Mouse (Mus musculus) cerebellum, postnatal 36 days (tissue): ENCODE results near the gene Glb1.

Experiments
- DNase-seq, 2 experiments: peaks; one replicate each; pipeline ENCODE4 v3.0.0; 2021 to 2022; ENCODE audit warnings: mixed read lengths in 2 of 2

Glb1 gene

DNA sequence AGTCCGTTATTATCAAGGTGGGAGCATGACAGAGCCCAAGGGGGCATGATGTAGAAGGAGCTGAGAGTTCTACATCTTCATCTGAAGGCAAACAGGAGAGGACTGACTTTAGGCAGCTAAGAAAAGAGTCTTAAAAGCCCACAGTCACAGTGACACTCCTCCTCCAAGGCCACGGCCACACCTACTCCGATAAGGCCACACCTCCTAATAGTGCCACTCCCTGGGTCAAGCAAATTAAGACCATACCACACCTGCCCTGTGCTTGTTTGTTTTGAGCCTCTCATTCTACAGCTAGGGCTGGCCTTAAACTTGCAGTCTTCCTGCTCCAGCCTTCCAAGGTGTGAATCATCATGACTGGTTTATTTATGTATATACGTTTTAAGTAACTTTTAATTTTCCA is 5.6 kb upstream of the Glb1 start:
- no peak for DNase-seq

DNA sequence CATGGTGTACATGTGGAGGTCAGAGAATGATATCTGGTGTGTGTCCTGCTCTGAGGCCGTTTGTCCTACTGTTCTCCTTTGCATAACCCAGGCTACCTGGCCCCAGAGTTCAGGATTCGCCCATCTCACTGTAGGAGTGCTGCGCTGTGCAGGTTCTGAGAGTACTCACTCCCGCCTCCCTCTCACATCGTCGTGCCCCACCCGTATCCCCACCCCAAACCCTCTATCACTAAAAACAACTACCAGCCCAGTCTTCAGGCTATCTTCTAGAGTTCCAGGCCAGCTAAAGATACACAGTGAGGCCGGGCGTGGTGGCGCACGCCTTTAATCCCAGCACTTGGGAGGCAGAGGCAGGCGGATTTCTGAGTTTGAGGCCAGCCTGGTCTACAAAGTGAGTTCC is 1.2 kb upstream of the Glb1 start:
- DNase-seq, result no peak

DNA sequence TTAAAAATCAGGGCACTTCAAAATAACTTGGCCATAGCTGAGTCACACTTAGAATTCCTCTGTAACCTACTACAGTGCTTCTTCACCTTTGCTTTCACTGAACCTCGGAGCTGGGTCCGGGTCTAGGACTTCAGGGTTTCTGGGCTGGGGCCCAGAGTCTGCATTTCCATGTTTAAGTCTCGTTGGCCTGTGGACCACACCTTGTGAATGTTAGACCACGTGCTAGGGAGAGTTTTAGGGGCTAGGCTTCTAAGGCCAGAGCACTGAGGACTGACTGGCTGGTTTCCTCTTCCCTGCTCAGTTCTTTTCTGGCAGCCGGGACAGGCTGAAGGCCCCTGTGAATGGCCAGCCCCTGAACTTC is 308 bp upstream of the Glb1 start:
- no peak for DNase-seq

DNA sequence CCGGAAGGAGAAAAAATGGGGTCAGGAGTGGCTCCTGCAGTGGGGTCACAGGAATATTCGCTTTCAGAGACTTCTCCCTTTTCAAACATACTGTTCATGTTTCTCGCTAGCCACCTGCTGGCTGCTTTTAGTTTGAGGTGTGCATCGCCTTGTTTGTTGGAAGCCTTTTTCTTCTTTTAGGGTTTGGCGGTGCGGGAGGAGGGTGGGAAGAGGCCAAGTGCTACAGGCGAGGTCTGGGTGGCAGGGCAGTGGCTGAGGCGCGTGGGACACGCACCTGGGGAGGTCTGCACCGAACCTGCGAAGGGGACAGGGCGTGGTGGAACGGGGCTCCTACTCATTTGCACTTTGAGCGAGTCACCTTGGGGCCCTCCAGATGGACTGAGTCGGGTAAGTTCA is 807 bp downstream of the Glb1 start:
- DNase-seq, result no peak

DNA sequence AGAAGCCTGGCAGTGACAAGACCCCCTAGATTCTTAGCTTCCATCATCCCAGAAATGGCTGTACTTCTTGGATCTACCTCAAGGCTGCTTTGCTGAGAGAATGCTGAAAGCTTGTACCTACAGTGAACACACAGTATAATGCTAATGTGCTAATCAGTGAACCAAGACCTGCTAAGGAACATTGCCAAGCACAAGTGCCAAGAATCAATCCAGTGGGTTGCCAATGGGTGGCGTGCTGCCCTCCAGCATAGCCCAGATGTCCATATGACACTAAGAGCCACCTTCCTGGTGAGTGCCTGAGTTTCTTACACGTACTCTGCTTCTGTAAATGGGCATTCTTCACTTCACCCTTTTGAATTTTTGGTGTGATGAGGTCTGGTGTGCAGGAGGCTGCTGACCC is 6.8 kb downstream of the Glb1 start:
- no peak for DNase-seq

DNA sequence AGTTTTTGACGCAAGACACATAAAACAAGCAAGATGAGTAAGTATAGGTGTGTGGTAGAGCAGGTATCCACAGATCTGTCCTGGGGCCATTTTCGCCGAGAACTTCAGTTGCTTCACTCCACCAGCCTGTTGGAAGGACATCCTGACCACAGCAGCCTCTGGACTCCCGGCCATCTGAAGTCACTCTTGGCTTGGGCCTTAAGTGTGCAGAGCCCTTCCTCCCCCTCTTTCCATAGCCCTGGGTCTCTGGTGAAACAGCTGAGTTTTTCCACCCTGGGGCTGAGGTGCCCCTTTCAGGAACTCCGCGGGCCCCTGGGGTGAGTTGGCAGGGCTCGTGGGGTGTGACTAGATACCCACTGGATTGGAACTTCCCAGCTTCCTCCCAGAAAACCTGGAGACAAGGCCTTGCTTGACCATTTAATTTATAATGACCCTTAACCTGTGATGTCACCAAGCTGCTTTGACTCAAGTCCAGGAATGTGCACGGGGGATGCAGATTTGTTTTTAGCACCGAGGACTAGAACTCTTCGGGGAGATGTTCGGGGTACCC is 9.5 kb downstream of the Glb1 start:
- no peak for DNase-seq

DNA sequence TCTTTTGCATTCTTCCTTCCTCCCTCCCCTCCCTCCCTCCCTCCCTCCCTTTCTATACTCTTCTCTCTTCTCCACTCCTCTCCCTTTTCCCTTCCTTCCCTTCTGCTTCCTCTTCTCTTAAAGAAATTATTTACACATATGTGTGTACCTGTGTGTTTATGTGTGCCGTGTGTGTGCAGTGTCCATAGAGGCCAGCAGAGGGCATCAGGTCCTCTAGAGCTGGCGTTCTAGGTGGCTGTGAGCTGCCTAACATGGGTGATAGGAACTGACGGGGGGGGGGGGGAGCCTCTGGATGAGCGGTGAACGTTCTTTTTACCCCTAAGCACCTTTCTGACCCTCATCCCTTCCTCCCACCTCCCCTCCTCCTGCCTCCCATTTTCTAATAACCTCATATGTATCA is 10.4 kb downstream of the Glb1 start:
- DNase-seq, result no peak

DNA sequence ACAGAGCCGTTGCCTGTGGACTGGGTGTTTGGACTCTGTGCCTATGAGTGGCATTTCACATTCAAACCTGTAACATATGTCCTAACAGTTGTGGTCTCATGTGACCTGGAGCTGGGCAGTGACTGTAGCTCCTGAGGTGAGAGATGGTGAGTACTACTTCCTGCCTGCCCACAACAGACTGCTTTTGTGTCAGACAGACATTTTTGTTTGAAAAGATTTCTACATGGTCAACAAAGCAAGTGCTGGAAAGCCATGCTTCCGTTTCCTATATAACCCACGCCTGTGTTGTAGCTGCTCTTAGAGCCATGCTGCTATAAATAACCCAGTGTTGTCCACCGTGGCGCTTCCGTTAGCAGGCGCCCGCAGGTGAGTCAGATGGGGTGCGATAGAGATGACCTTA is 11.5 kb downstream of the Glb1 start:
- no peak for DNase-seq

DNA sequence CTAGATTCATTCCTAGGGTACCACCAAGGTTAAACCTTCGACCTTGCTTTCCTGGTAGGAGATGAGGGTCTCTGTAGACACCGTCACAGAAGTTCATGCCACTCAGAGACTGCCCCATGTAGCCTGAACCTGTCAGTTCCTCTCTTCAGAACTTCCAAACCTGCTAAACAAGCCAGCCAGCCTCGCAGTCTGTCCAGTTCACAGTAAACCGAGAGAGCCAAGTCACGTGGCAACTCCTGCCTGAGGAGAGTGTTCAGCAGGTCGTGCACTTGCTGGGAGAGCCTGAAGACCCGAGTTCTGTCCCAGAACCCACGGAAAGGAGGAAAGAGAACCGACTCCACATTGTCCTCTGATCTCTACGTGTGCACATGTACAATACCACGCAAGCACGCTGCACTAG is 13.0 kb downstream of the Glb1 start:
- DNase-seq, result no peak

DNA sequence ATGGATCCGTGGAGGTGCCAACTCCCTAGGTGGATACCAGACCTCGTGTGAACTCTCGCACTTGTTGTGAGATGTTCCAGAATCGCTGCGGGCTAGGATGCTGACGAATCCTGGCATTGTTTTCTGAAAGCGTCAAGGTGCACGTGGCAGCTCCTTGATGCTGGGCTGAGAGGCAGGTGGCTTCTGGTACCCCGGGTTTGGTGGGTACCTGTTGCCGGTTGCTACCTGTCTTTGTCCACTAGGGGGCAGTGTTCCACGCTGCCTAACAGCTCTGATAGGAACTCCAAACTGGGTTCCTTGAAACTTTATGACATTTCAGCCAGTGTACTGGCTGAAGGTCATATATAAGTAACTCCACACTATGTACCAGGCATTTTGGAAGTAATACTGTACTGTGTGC is 14.8 kb downstream of the Glb1 start:
- DNase-seq, result peak; percentile 38 to 40

DNA sequence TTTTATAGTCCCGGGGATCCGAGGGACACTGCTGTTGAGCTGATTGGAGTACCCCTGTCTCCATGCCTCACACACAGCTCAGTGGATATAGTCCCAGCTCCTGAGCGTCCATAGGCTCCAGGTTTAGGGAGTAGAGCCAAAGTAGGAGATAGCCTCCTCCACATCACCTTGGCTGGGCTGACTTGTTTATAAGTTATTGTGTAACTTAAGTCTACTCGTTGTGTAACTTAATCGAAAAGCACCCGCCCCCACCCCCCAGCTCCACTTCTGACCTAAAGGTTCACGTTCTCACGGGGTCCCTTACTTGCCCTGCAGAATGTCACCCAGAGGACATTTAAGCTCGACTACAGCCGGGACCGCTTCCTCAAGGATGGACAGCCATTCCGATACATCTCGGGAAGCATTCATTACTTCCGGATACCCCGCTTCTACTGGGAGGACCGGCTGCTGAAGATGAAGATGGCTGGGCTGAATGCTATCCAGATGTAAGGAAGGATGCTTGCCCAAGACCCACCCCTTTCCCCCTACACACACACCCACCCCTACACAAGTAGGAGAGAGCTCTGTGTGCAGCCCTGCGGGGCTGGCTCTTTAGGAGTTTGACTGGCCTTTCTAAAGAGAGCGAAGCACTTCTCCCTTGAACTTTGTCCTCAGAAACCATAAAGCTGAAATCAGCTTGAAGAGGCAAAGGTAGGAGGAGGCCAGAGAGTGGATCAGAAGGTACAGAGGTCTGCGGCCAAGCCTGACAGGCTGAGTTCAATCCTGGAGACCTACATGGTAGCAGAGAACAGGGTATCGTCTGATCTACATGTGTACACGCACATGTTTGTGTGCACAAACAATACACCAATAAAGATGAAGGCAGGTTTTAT is 16.0 kb downstream of the Glb1 start:
- DNase-seq, result no peak

DNA sequence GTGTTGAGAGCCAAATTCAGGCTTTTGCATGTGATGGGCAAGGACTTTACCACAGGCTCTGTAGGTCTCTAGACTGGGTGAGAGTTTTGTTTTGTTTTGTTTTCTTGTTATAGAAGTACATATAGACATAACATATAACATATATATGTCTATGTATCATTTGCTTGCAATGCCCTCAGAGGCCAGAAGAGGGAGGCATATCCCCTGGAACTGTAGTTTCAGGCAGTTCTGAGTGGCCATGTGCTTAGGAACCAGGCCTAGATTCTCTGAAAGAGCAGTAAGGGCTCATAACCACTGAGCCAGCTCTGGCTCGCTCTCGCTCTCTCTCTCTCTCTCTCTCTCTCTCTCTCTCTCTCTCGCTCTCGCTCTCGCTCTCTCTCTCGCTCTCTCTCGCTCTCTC is 17.3 kb downstream of the Glb1 start:
- DNase-seq, result peak in 1 of 2 experiments; percentile 10

DNA sequence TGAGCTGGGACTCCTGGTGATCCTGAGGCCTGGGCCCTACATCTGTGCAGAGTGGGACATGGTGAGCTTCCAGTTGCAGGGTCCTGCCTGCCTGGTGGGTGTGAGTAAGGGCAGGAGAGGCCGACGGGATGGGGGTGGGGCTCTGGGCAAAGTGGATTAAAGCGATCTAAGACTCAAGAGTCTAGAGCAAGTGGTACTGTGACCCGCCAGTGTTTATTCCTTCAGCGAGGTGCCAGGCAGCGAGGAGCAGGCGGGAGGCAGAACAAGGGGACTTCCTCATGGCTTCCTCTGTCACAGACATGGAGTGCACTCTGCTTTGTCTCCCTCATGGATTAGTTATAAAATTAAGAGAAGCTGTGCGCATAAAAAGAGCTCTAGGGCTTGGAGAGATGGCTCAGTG is 19.6 kb downstream of the Glb1 start:
- DNase-seq, result no peak

DNA sequence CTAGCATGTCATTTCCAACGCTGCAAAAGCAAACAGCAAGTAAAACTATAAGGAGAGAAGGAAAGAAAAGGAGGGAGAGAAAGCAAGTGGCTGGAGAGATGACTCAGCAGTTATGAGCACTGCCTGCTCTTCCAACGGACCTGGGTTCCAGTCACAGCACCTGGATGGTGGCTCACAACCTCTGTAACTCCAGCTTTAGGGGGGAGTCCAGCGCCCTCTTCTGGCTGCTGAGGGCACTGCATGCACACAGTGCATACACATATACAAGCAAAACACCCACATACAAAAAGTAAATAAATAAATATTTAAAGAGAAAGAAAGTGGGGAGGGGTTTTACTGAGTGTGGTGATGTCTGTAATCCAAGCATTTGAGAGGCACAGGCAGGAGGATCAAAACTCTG is 20.2 kb downstream of the Glb1 start:
- no peak for DNase-seq

DNA sequence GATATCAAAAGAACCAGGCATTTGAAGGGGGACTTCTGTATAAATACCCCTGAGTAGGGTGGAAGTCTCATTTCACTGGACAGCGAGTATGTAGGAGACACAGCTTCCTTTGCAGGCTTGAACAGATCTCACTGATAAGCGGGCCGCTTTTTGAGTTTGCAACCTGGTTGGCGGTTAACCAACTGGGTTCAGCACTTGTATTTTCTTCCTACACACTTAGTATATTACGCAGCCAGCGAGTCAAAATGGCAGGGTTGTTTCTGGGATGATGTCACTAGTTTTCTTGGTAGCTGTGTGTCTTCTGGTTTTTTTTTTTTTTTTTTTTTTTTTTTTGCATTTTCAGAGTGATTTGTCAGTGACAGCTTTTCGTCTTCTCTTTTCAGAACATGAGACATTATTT is 20.9 kb downstream of the Glb1 start:
- DNase-seq, result no peak

DNA sequence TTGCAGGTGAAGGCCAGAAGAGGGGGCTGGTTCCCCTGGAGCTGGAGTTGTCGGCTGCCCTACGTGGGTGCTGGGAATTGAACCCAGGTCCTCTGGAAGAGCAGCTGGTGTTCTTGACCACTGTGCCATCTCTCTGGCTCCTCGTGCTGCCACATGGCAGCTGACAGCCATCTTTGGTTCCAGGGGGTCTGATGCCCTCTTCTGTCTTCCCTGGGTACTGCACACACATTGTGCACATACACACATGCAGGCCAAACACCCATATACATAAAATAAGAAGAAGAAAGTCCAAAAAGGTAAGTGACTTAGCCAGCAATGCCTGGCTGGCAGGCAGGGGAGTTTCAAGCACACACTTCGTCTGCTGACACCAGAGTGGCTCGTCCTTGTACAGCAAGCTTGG is 24.7 kb downstream of the Glb1 start:
- DNase-seq, result no peak

DNA sequence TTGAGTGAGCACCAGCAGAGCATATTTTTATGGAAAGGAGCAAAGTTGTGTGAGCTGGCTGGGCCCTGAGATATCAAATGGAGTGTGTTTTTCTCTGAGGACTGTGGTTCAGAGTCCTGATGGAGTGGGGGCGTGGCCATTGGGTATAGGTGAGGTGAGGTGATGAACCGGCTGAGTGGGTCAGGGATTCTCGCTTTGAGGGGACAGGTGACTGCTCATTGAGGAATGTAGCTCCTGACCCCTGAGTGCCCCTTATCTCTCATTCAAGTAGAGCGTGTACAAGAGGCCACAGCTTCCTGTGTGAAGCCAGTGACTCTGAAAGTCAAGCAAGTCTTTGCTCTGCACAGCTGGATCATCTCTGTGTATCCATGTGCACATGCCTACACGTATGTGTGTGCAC is 25.3 kb downstream of the Glb1 start:
- no peak for DNase-seq

DNA sequence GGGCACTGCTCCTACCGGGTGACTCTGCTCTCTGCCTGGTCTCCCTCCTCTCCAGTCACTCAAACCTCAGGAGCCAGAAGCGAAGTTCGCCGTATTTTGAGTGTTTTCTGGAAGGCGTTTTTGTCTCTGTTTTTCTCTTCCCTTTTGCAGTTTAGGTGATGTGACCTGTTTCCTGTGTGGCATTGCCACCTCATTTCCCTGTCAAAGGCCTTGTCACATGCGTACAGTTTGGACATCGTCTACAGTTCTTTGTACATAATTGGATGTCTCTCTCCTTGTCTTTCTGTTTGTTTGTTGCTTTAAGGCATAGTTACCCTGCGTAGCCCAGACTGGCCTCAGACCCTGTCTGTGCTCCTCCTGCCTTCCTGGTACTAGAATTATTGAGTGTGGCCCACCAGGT is 26.5 kb downstream of the Glb1 start:
- no peak for DNase-seq

DNA sequence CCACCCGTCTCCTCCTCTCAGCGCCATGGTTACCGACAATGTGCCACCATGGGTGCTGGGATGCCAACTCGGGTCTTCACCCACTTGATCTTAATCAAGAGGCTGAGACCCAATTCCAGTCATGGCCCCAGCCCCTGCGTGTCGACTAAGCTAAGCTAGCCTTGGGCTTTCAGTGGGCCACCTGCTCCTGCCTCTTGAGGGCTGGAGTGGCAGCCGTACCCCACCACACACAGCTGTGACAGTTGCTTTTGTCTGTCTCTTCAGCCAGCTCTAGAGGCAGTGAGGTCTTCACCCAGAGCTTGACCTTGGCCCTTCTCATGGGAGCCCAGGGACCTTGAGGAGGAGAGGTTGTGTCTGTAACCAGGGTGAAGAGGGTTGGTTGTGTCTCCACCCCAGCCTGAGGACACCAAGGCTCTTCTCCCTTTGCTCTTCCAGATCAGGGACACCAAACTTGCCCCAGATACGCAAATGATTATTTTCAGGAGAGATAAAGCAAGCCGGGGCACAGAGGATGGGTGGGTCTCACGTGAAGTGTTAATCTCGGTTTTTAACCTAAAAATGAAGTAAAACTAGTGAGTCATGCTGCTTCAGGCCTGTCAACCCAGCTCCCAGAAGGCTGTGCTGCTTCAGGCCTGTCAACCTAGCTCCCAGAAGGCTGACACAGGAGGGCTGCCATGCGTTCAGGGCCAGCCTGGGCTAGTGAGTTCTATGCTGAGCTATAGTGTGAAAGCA is 27.4 kb downstream of the Glb1 start:
- no peak for DNase-seq

DNA sequence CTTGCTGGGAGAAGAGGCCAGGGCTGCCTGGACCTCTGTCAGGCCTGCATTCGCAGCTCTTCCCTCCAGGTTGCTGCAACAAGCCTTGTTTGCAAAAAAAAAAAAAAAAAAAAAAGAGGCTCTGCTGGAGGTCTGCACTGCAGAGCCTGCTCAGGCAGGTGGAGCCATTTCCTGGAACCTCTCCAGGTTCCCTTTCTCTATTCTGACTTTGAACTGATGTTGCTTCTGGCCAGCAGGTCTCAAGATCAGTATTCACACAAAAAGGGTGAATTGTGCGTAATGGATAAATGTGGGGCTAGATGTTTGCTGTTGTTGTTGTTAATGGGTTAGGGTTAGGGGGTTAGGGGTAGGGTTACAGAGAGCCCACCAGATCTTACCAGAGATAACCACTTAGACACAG is 34.8 kb downstream of the Glb1 start:
- no peak for DNase-seq

DNA sequence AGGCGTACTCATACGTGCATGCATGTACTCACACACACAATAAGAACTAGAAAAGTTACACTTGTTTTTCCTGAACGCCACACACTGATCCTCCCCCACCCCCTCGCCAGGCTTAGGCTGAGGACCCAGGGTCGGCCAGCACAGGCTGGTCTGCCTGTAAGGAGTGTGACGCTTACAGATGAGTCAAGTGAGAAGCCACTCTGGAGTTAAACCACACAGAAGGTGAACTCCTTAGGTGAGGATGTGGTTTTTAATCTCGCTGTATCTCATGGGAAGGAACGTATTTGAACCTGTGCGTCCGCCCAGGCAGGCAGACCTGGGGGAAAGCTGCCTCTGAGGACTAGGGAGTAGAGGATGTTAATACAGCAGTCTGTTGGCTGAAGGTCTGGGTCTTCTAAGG is 39.7 kb downstream of the Glb1 start:
- DNase-seq, result no peak

DNA sequence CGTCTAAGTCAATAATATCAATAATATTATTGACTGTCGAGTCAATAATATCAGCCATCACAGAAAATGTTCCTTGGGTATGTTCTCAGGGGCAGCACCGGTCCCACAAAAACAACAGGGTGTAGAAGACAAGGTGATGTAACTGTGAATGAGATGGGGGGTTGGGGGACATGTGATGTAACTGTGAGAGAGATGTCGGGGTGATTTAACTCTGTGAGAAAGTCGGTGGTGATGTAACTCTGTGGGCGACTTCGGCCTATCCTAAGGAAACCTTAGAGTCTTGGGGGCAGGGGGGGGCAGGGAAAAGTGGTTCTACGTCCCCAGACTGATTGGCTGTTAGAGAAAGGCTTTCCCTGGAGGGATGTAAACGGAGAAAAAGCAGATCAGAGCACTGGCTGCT is 41.3 kb downstream of the Glb1 start:
- no peak for DNase-seq

DNA sequence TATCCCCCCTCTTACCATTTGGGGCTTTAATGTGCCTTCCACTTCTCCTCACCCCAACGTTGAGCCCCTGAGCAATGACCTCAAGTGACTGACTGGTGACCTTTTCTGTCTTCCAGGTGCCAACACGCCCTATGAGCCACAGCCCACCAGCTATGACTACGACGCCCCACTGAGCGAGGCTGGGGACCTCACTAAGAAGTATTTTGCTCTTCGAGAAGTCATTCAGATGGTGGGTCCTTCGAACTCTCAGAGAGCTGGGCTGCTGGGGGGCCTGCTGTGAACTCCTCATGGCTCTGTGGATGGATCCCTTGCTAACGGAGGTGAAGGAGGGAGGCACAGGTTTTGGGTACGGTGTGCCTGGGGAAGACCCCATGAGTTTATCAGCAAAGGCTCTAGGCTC is 42.0 kb downstream of the Glb1 start:
- DNase-seq, result no peak

DNA sequence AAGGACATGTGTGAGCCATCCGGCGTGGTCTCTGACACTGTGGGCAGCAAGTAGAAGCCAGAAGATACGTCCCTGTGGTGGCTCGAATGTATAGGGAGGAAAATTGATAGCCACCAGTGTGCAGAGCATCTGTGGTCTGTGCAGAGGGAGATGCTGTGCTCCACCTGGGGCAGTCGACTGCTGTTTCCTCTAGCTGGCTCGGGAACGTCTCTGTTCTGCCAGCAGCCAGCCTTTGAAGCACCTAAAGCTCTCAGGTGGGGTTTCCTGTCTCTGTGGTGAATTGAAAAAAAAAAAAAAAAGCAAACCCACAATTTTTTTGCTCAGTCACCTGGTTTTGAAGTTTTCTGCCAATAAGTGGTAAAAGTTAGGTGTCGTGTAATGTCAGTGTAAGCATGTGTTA is 42.5 kb downstream of the Glb1 start:
- DNase-seq, result no peak
